Mouse (Mus musculus) midbrain, embryonic 16.5 days (tissue): ENCODE measurements around the gene Vwa1. TPM values are rescaled to one million over a fixed set of nuclear protein-coding genes. Genes with fewer than 3 reads are reported as not detected.

Experiments
- ATAC-seq: fragments of 200-750 bp; cut with Nextera tagmentation; 2 replicates; pipeline ENCODE4 v1.8.0; 2017; ENCODE audit warnings: moderate TSS enrichment
- H3K27ac ChIP-seq: fragments of 300-500 bp; sonication (generic); 2 replicates; pipeline ENCODE4 v1.5.1; 2014; ENCODE audit warnings: mild to moderate bottlenecking, low read length, mixed read lengths
- H3K27me3 ChIP-seq: fragments of 300-500 bp; sonication (generic); 2 replicates; pipeline ENCODE4 v1.6.1; 2014; ENCODE audit warnings: low read depth, low read length, mixed read lengths; ENCODE audit not compliant: control insufficient read depth, insufficient read depth
- H3K36me3 ChIP-seq: fragments of 300-500 bp; sonication (generic); 2 replicates; pipeline ENCODE4 v1.6.1; 2014; ENCODE audit warnings: mild to moderate bottlenecking, low read length, moderate library complexity, mixed read lengths; ENCODE audit not compliant: control insufficient read depth, insufficient read depth
- H3K4me1 ChIP-seq: fragments of 300-500 bp; sonication (generic); 2 replicates; pipeline ENCODE4 v1.6.1; 2014; ENCODE audit warnings: mild to moderate bottlenecking, low read length, mixed read lengths; ENCODE audit not compliant: control insufficient read depth, insufficient read depth
- H3K4me2 ChIP-seq: fragments of 300-500 bp; sonication (generic); 2 replicates; pipeline ENCODE4 v1.6.1; 2014; ENCODE audit warnings: mild to moderate bottlenecking, low read length, mixed read lengths
- H3K4me3 ChIP-seq: fragments of 300-500 bp; sonication (generic); 2 replicates; pipeline ENCODE4 v1.5.1; 2014; ENCODE audit warnings: low read depth, mild to moderate bottlenecking, low read length, moderate library complexity, mixed read lengths
- H3K9ac ChIP-seq: fragments of 300-500 bp; sonication (generic); 2 replicates; pipeline ENCODE4 v1.6.1; 2014; ENCODE audit warnings: low read depth, low read length, mixed read lengths
- H3K9me3 ChIP-seq: fragments of 300-500 bp; sonication (generic); replicated peaks from 2 replicates; pipeline ENCODE4 v1.6.1; 2014; ENCODE audit warnings: mild to moderate bottlenecking, low read length, mixed read lengths; ENCODE audit not compliant: control insufficient read depth, poor library complexity, severe bottlenecking
- WGBS: fragments of 180-500 bp; shearing (Covaris S2); extraction: QIAGEN DNeasy Blood & Tissue Kit; methylation state at CpG from one replicate; pipeline ENCODE4 v1.1.7; 2014; 5-methylcytosine and 5-hydroxymethylcytosine counted together
- polyA plus RNA-seq: library from polyadenylated mRNA; unstranded; fragments of >200 nt; fragmentation: Nextera tagmentation; extraction: Ambion mirVana; gene quantifications from 2 replicates; pipeline ENCODE4 v1.2.1, GENCODE M21; 2015

Vwa1 gene
- polyA plus RNA-seq, 1 experiment from 2014 or later: 31.0 TPM

GRCm38 (mm10) chr4:155785246-155785645 is 10.7 kb upstream of the Vwa1 start:
- Histone ChIP-seq H3K9ac (peak overlapping the region; percentile 43; the same call in 1 of the 2 replicates), H3K4me3 (no peak overlapping the region), H3K36me3 (no peaks in the 10 kb centered on the region), H3K27me3 (no peaks in the 10 kb centered on the region), H3K9me3 (no peaks in the 10 kb centered on the region), H3K4me2 (peak overlapping the region; percentile 28; the same call in 1 of the 2 replicates), H3K4me1 (peaks cover 19% of the 10 kb centered on the region), H3K27ac (no peak overlapping the region)
- WGBS: 79% methylated on average over 10 of the region's 10 CpGs
- ATAC-seq: no peak

GRCm38 (mm10) chr4:155784081-155784701 is 9.7 kb upstream of the Vwa1 start:
- Histone ChIP-seq H3K36me3 (no peaks in the 10 kb centered on the region), H3K27ac (peak overlapping the region; percentile 89), H3K4me3 (peak overlapping the region; percentile 60), H3K9ac (peak overlapping the region; percentile 94), H3K4me2 (peak overlapping the region; percentile 75), H3K4me1 (peaks cover 19% of the 10 kb centered on the region), H3K27me3 (no peaks in the 10 kb centered on the region), H3K9me3 (no peaks in the 10 kb centered on the region)
- peak; percentile 92 for ATAC-seq
- WGBS: under 1% methylated on average over 51 of the region's 52 CpGs

GRCm38 (mm10) chr4:155783486-155784080 is 9.1 kb upstream of the Vwa1 start:
- no peak for ATAC-seq

GRCm38 (mm10) chr4:155780895-155781294 is 6.4 kb upstream of the Vwa1 start:
- Histone ChIP-seq H3K4me3 (no peak overlapping the region), H3K9ac (no peak overlapping the region), H3K4me2 (no peak overlapping the region), H3K27me3 (no peaks in the 10 kb centered on the region), H3K27ac (no peak overlapping the region), H3K9me3 (no peaks in the 10 kb centered on the region), H3K4me1 (peaks cover 19% of the 10 kb centered on the region), H3K36me3 (no peaks in the 10 kb centered on the region)
- 38% methylated on average over 6 of the region's 6 CpGs for WGBS
- no peak for ATAC-seq

More at GRCm38 (mm10) chr4:155783486-155784080, 9.1 kb upstream of the Vwa1 start:
- Histone ChIP-seq H3K4me1 (peaks cover 19% of the 10 kb centered on the region), H3K4me2 (peak overlapping the region; percentile 75), H3K9me3 (no peaks in the 10 kb centered on the region), H3K27ac (peak overlapping the region; percentile 89), H3K4me3 (peak overlapping the region; percentile 60), H3K36me3 (no peaks in the 10 kb centered on the region), H3K27me3 (no peaks in the 10 kb centered on the region), H3K9ac (peak overlapping the region; percentile 94)
- 37% methylated on average over 16 of the region's 16 CpGs for WGBS

GRCm38 (mm10) chr4:155779498-155779897 is 5.0 kb upstream of the Vwa1 start:
- no peak overlapping the region for H3K9ac ChIP-seq
- no peaks in the 10 kb centered on the region for H3K27me3 ChIP-seq
- WGBS: 80% methylated on average over 4 of the region's 4 CpGs
- peaks cover 16% of the 10 kb centered on the region for H3K4me1 ChIP-seq
- ATAC-seq: no peak
- H3K27ac ChIP-seq: no peak overlapping the region
- no peaks in the 10 kb centered on the region for H3K9me3 ChIP-seq
- no peak overlapping the region for H3K4me3 ChIP-seq
- H3K36me3 ChIP-seq: no peaks in the 10 kb centered on the region
- H3K4me2 ChIP-seq: no peak overlapping the region

- ATAC-seq: no peak
- Histone ChIP-seq H3K4me3 (no peak overlapping the region), H3K4me1 (peaks cover 12% of the 10 kb centered on the region), H3K9ac (no peak overlapping the region), H3K27me3 (peaks cover 4% of the 10 kb centered on the region), H3K36me3 (no peaks in the 10 kb centered on the region), H3K4me2 (no peak overlapping the region), H3K27ac (no peak overlapping the region), H3K9me3 (no peaks in the 10 kb centered on the region)
- 74% methylated on average over 2 of the region's 2 CpGs for WGBS
Measured at GRCm38 (mm10) chr4:155777816-155778215, 3.3 kb upstream of the Vwa1 start.

- Histone ChIP-seq H3K9ac (no peak overlapping the region), H3K27me3 (peaks cover 4% of the 10 kb centered on the region), H3K27ac (no peak overlapping the region), H3K4me3 (no peak overlapping the region), H3K4me1 (peaks cover 11% of the 10 kb centered on the region), H3K36me3 (no peaks in the 10 kb centered on the region), H3K9me3 (no peaks in the 10 kb centered on the region), H3K4me2 (no peak overlapping the region)
- 34% methylated on average over 2 of the region's 2 CpGs for WGBS
- ATAC-seq: no peak
Measured at GRCm38 (mm10) chr4:155776704-155777335, 2.3 kb upstream of the Vwa1 start.

GRCm38 (mm10) chr4:155775855-155776254 is 1.4 kb upstream of the Vwa1 start:
- H3K4me2 ChIP-seq: no peak overlapping the region
- H3K9me3 ChIP-seq: no peaks in the 10 kb centered on the region
- no peak overlapping the region for H3K9ac ChIP-seq
- peak overlapping the region; percentile 23 for H3K27ac ChIP-seq
- H3K4me3 ChIP-seq: no peak overlapping the region
- ATAC-seq: no peak
- peaks cover 11% of the 10 kb centered on the region for H3K4me1 ChIP-seq
- 79% methylated on average over 3 of the region's 3 CpGs for WGBS
- no peaks in the 10 kb centered on the region for H3K36me3 ChIP-seq
- peaks cover 4% of the 10 kb centered on the region for H3K27me3 ChIP-seq
